Mouse (Mus musculus): ENCODE measurements around the gene Rapgef1.

- TF ChIP-seq CTCF (IDR thresholded peaks at IDR 0.05; ENCODE audit: low read depth, low read length): no peak
- no peak for TF ChIP-seq POLR2A (IDR thresholded peaks at IDR 0.05; ENCODE audit: extremely low read depth, insufficient read depth, low read length)
These were observed 47.4 kb upstream of the Rapgef1 start for GRCm38 (mm10) chr2:29571921-29572700.
